Mouse (Mus musculus) limb, embryonic 11.5 days (tissue): ENCODE measurements around the gene Best1. TPM values are rescaled to one million over a fixed set of nuclear protein-coding genes. Genes with fewer than 3 reads are reported as not detected.

Experiments
- ATAC-seq: fragments of 200-750 bp; cut with Nextera tagmentation; 2 replicates; pipeline ENCODE4 v1.8.0; 2017; ENCODE audit warnings: low read depth; ENCODE audit not compliant: insufficient number of reproducible peaks, low FRiP score, low TSS enrichment
- DNase-seq: peaks from one replicate; pipeline ENCODE4 v3.0.0-alpha.2; 2015; ENCODE audit warnings: low spot score
- H3K27ac ChIP-seq: fragments of 300-500 bp; sonication (generic); replicated peaks from 2 replicates; pipeline ENCODE4 v1.5.1; 2014; ENCODE audit warnings: low read depth, mild to moderate bottlenecking, low read length
- H3K27me3 ChIP-seq: fragments of 300-500 bp; sonication (generic); 2 replicates; pipeline ENCODE4 v1.6.1; 2014; ENCODE audit warnings: mild to moderate bottlenecking, low read length, mixed read lengths; ENCODE audit not compliant: control insufficient read depth, insufficient read depth
- H3K36me3 ChIP-seq: fragments of 300-500 bp; sonication (generic); 2 replicates; pipeline ENCODE4 v1.6.1; 2014; ENCODE audit warnings: mild to moderate bottlenecking, low read length, moderate library complexity, mixed read lengths; ENCODE audit not compliant: control insufficient read depth, insufficient read depth
- H3K4me1 ChIP-seq: fragments of 300-500 bp; sonication (generic); 2 replicates; pipeline ENCODE4 v1.6.1; 2014; ENCODE audit warnings: low read length, mixed read lengths; ENCODE audit not compliant: control insufficient read depth, insufficient read depth
- H3K4me2 ChIP-seq: fragments of 300-500 bp; sonication (generic); 2 replicates; pipeline ENCODE4 v1.6.1; 2014; ENCODE audit warnings: low read depth, mild to moderate bottlenecking, moderate library complexity; ENCODE audit not compliant: severe bottlenecking
- H3K4me3 ChIP-seq: fragments of 300-500 bp; sonication (generic); 2 replicates; pipeline ENCODE4 v1.5.1; 2014; ENCODE audit warnings: low read depth, low read length
- H3K9ac ChIP-seq: fragments of 300-500 bp; sonication (generic); 2 replicates; pipeline ENCODE4 v1.6.1; 2014; ENCODE audit warnings: mild to moderate bottlenecking, low read length
- H3K9me3 ChIP-seq: fragments of 300-500 bp; sonication (generic); 2 replicates; pipeline ENCODE4 v1.6.1; 2016; ENCODE audit warnings: low read length; ENCODE audit not compliant: control insufficient read depth
- WGBS: fragments of 180-500 bp; shearing (Covaris S2); extraction: QIAGEN DNeasy Blood & Tissue Kit; methylation state at CpG from one replicate; pipeline ENCODE4 v1.1.7; 2014; 5-methylcytosine and 5-hydroxymethylcytosine counted together
- polyA plus RNA-seq: library from polyadenylated mRNA; unstranded; fragments of >200 nt; fragmentation: Nextera tagmentation; extraction: Ambion mirVana; gene quantifications from 2 replicates; pipeline ENCODE4 v1.2.1, GENCODE M21; 2014

Gene Best1
- polyA plus RNA-seq, 1 experiment from 2014 or later = 2.4 TPM

DNA sequence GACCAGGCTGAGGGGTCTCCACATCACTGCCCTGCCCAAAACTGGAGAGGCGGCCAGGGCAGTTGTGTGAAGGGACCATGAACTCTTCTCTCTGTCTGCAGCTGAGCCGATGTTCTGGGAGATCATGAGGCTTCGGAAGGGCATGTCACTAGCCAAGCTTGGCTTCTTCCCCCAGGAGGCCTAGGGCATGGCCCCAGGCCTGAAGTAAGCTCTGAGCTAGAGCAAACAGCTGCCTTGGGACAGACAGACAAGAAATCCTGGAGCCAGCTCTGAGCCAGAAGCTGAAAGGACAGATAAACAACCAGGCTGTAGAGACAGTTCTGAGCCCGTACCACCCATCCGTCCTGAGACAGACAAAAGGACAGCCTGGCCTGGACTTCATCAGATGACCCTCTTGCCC is 32.9 kb upstream of the Best1 start:
- ATAC-seq (no peak), DNase-seq (no peak)
- Histone ChIP-seq H3K36me3 (peaks cover 2% of the 10 kb centered on the region; the same call in 1 of the 2 replicates), H3K9ac (no peak overlapping the region), H3K4me1 (no peaks in the 10 kb centered on the region), H3K27ac (no peak overlapping the region), H3K9me3 (no peaks in the 10 kb centered on the region), H3K27me3 (no peaks in the 10 kb centered on the region), H3K4me3 (no peak overlapping the region), H3K4me2 (no peak overlapping the region)
- 92% methylated on average over 5 of the region's 5 CpGs for WGBS

DNA sequence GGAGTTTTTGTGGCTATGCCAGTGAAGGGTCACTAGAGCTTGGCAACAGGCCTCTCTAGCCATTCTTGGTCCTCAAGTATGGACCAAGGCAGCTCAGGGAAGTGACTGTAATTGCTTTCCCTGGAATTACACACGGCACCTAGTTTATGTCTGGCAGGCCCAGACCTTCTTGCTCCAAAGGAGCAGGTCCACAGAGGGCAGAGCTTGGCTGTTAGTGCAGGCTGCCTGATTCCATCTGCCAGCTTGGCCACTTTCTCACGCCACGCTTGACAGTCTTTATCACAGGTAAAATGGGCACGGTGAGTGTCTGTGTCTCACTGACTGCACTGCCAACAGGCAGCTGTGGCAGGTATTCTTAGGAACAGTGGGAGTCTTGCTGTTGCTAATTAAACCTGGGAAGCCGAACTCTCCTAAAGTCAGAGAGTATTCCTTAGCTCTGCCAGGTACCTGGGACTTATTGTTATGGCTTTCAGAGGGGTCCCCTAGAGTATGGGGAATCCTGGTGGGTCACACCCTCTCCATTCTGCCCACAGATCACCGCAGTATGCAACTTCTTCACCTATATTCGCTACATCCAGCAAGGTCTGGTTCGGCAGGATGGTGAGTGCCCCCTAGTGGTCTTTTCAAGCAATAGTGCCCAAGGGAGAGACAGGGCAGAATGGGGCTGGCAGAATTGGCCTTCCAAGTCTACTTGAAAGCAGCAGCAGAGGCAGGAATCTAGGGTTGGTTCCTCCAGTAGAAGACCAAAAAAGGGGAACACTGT is 32.0 kb upstream of the Best1 start:
- ATAC-seq (0 out of 2 replicates have a peak, but pooled peaks have one; percentile 36), DNase-seq (peak; percentile 70)
- Histone ChIP-seq H3K4me1 (no peaks in the 10 kb centered on the region), H3K27ac (no peak overlapping the region), H3K4me2 (no peak overlapping the region), H3K27me3 (no peaks in the 10 kb centered on the region), H3K4me3 (no peak overlapping the region), H3K36me3 (peaks cover 2% of the 10 kb centered on the region; the same call in 1 of the 2 replicates), H3K9me3 (no peaks in the 10 kb centered on the region), H3K9ac (no peak overlapping the region)
- WGBS = 43% methylated on average over 8 of the region's 8 CpGs

DNA sequence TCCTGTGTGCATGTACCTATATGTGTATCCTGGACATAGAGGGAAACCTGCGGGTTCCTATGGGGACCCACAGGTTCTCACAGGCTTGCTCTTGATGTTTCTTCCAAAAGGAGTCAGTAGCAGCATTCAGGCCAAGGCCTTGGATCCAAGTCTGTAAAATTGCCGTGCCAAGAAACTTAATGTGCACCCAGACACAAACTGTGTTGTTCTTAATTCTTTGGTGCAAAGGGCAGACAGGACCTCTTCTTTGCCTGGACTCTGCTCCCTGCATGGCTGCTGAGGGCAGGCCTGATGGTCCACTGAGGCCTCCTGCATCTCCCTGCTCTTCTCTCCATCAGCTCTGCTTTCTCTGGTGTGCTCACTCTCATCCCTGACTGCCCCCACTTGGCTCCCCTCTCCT is 28.3 kb upstream of the Best1 start:
- Histone ChIP-seq H3K27me3 (no peaks in the 10 kb centered on the region), H3K9me3 (no peaks in the 10 kb centered on the region), H3K4me1 (0 out of 2 replicates have a peak, but pooled peaks cover 3% of the 10 kb centered on the region), H3K36me3 (peaks cover 6% of the 10 kb centered on the region), H3K4me3 (no peak overlapping the region), H3K4me2 (no peak overlapping the region), H3K9ac (no peak overlapping the region), H3K27ac (no peak overlapping the region)
- DNase-seq (no peak), ATAC-seq (no peak)
- 90% methylated on average over 2 of the region's 2 CpGs for WGBS

DNA sequence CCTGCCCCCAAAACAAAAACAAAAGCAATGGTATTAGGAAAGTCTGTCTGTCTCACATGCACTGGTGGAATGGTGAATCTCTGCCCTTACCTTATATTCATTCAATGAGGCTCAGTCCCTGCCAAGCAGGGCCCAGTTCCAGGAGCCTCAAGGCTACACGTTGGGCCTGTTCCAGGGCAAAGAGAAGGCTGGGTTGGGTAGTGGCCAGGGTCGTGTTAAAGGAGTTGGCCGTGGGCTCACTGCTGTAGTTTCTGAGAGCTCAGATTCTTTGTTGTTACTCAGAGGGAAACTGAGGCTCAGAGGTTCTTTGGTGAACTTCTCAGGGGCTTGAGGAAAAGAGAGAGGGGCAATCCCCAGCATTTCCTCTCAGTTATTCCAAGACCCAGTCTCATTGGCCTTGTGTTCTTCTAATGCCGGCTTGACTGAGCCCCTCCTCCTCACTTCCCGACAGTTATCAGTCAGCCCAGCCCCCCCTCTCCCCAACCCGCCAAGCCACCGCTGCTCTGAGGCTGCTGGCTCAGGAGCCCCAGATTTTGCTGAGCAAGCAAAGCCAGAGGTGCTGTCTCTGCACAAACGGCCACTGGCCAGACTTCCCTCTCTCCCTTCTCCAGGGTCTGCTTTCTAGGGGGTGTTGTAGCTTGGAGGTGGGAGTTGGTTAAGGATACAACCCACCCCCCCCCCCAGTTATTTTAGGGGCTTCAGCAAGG is 23.9 kb upstream of the Best1 start:
- 27% methylated on average over 8 of the region's 8 CpGs for WGBS
- DNase-seq = peak; percentile 32
- Histone ChIP-seq H3K9me3 (no peaks in the 10 kb centered on the region), H3K4me3 (no peak overlapping the region), H3K9ac (no peak overlapping the region), H3K27ac (no peak overlapping the region), H3K36me3 (peaks cover 6% of the 10 kb centered on the region), H3K4me1 (0 out of 2 replicates have a peak, but pooled peaks cover 3% of the 10 kb centered on the region), H3K4me2 (no peak overlapping the region), H3K27me3 (no peaks in the 10 kb centered on the region)
- ATAC-seq = no peak

- DNase-seq (no peak), ATAC-seq (no peak)
- Histone ChIP-seq H3K36me3 (peaks cover 4% of the 10 kb centered on the region), H3K9ac (no peak overlapping the region), H3K4me3 (no peak overlapping the region), H3K27ac (no peak overlapping the region), H3K4me1 (peaks cover 15% of the 10 kb centered on the region), H3K27me3 (no peaks in the 10 kb centered on the region), H3K4me2 (no peak overlapping the region), H3K9me3 (no peaks in the 10 kb centered on the region)
- WGBS = 77% methylated on average over 9 of the region's 9 CpGs
These were observed 21.9 kb upstream of the Best1 start for GRCm38 (mm10) chr19:10023304-10023758.

DNA sequence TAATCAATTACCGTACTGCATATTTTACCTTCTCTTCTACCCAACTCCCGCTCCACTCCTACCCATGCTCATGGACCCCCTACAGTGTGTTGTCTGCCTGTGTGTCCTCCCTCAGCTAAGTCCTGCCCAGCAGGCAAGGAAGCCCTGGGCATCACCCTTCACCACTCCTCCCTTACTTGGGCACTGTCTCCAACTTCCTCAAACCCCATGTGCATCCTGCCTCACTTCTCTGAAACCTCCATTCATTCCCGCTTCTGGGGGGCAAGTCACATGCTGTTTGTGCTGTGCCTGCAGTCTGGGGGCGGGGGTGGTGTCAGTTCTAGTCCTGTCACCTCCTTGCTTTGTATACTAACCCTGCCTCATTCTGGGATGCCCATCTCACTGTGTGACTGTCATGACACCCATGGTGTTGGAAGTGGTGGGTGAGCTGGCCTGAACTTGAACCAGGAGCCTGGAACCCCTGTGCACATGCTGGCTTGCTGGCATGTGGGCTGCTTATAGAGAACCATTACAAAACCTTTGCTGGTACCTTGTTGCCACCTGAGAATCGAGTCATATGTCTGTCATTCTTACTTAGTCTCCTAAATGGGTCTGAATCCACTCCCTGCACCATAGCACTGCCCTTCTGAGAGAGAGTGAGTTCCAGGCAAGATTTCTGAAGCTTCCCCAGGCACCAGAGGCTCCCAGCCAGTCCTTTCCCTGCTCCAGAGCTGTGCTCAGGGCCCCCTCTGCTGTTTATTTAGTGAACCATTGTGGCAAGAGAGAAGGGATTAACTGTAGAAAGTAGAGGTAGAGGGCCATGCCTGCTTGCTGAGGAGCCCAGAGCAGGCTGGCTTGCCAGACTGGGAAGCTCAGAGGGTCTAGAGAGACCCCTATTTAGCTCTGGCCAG is 21.2 kb upstream of the Best1 start:
- H3K4me1 ChIP-seq = peaks cover 19% of the 10 kb centered on the region
- WGBS = 79% methylated on average over 5 of the region's 5 CpGs
- no peaks in the 10 kb centered on the region for H3K9me3 ChIP-seq
- DNase-seq (peak; percentile 60), ATAC-seq (no peak)
- H3K36me3 ChIP-seq = no peaks in the 10 kb centered on the region; the same call in 1 of the 2 replicates
- H3K4me3 ChIP-seq = no peak overlapping the region
- no peak overlapping the region for H3K4me2 ChIP-seq
- no peak overlapping the region for H3K27ac ChIP-seq
- H3K27me3 ChIP-seq = no peaks in the 10 kb centered on the region
- no peak overlapping the region for H3K9ac ChIP-seq

DNA sequence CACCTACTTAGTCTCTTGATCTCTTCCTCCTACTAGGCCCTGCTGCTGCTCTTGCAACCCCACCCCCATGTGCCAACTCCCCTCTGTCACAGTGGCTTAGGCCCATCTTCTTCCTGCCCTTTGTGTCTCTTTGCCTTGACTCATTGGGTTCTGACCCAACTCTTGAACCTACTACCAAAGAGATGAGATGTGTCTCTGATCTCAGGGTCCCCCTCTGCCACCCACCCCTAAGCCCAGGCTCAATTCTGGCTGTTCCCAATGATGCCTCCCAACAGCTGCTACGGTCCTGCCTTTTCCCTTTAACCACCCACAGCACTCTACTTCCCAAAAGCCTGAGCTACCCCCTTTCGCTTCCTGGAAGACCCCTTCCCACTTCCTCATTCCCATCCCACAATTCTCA is 20.5 kb upstream of the Best1 start:
- H3K9ac ChIP-seq = no peak overlapping the region
- 93% methylated on average over 2 of the region's 2 CpGs for WGBS
- no peak overlapping the region for H3K27ac ChIP-seq
- no peak overlapping the region for H3K4me3 ChIP-seq
- ATAC-seq (no peak), DNase-seq (no peak)
- peaks cover 25% of the 10 kb centered on the region for H3K4me1 ChIP-seq
- no peaks in the 10 kb centered on the region; the same call in 1 of the 2 replicates for H3K36me3 ChIP-seq
- no peak overlapping the region for H3K4me2 ChIP-seq
- H3K27me3 ChIP-seq = no peaks in the 10 kb centered on the region
- H3K9me3 ChIP-seq = no peaks in the 10 kb centered on the region

GRCm38 (mm10) chr19:10019214-10019760 is 17.9 kb upstream of the Best1 start:
- ATAC-seq (no peak), DNase-seq (no peak)
- Histone ChIP-seq H3K9ac (peak overlapping the region; percentile 43; the same call in 1 of the 2 replicates), H3K4me1 (peaks cover 29% of the 10 kb centered on the region), H3K4me3 (peak overlapping the region; percentile 50), H3K4me2 (peak overlapping the region; percentile 94), H3K36me3 (no peaks in the 10 kb centered on the region), H3K27ac (no peak overlapping the region), H3K27me3 (no peaks in the 10 kb centered on the region), H3K9me3 (no peaks in the 10 kb centered on the region)
- WGBS = 62% methylated on average over 4 of the region's 4 CpGs
